Mouse (Mus musculus) CH12.LX (cell line): Measurements from ENCODE around the gene Il1r2. TPM values are rescaled to one million over a fixed set of nuclear protein-coding genes. Genes with fewer than 3 reads are reported as not detected.

Experiments
- DNase-seq: peaks from one replicate; pipeline ENCODE4 v3.0.0-alpha.2; 2013; ENCODE audit errors: extremely low read depth
- H3K27ac ChIP-seq: 2 replicates; pipeline ENCODE4 v1.5.1; 2012; ENCODE audit warnings: low read depth, mild to moderate bottlenecking, control low read depth, moderate library complexity; ENCODE audit not compliant: insufficient read depth
- H3K27me3 ChIP-seq: replicated peaks from 2 replicates; pipeline ENCODE3; 2012; ENCODE audit warnings: inconsistent platforms
- H3K36me3 ChIP-seq, 2 experiments: replicated peaks in 1 of 2; 2 replicates each; pipeline versions ENCODE3 to v1.6.1; 2012; ENCODE audit warnings: inconsistent platforms in 1 of 2, low read length in 1 of 2, mild to moderate bottlenecking in 1 of 2, mixed read lengths in 1 of 2, moderate library complexity in 1 of 2; ENCODE audit not compliant: control insufficient read depth in 1 of 2, insufficient read depth in 1 of 2
- H3K4me1 ChIP-seq, 2 experiments: 2 replicates each; pipeline ENCODE4 v1.6.1; 2012; ENCODE audit warnings: inconsistent platforms in 1 of 2, moderate library complexity in 1 of 2; ENCODE audit not compliant: insufficient read depth in 2 of 2, control insufficient read depth in 1 of 2
- H3K4me2 ChIP-seq: 2 replicates; pipeline ENCODE4 v1.6.1; 2012; ENCODE audit warnings: low read depth, mild to moderate bottlenecking, control low read depth; ENCODE audit not compliant: poor library complexity, insufficient read depth, severe bottlenecking
- H3K4me3 ChIP-seq, 3 experiments: fragments of 150-350 bp in 1 of 3; sonication (generic) in 1 of 3; replicated peaks in 1 of 3; 2 replicates each; pipeline versions ENCODE3 to v1.5.1; 2011 to 2012; ENCODE audit warnings: low read depth in 2 of 3, low read length in 2 of 3, mild to moderate bottlenecking in 2 of 3, moderate library complexity in 2 of 3, control low read depth in 1 of 3, improper control_type of control experiment in 1 of 3, inconsistent platforms in 1 of 3, mixed read lengths in 1 of 3; ENCODE audit not compliant: poor library complexity in 1 of 3
- H3K79me2 ChIP-seq: replicated peaks from 2 replicates; pipeline ENCODE4 v1.6.1; 2012; ENCODE audit warnings: mild to moderate bottlenecking, moderate library complexity; ENCODE audit not compliant: control insufficient read depth, poor library complexity, insufficient read depth, severe bottlenecking; ENCODE audit errors: extremely low read depth
- H3K9ac ChIP-seq: 2 replicates; pipeline ENCODE4 v1.6.1; 2012; ENCODE audit warnings: low read depth, mild to moderate bottlenecking, control low read depth, moderate library complexity; ENCODE audit not compliant: insufficient read depth
- H3K9me3 ChIP-seq: replicated peaks from 2 replicates; pipeline ENCODE3; 2012; ENCODE audit warnings: low read length, inconsistent platforms, mixed read lengths
- BHLHE40 ChIP-seq: IDR thresholded peaks from 2 replicates; pipeline ENCODE4 v1.6.1; 2011; ENCODE audit warnings: mild to moderate bottlenecking, low read depth, low read length, improper control_type of control experiment
- CHD1 ChIP-seq: IDR thresholded peaks from 2 replicates; pipeline ENCODE4 v1.6.1; 2012; ENCODE audit warnings: low read depth, low read length, improper control_type of control experiment, inconsistent platforms
- CTCF ChIP-seq, 2 experiments: IDR thresholded peaks in 1 of 2; conservative IDR thresholded peaks in 1 of 2; 2 replicates each; pipeline ENCODE4 v1.5.1; 2011 to 2012; ENCODE audit warnings: low read depth in 2 of 2, low read length in 2 of 2, improper control_type of control experiment in 1 of 2, inconsistent platforms in 1 of 2, mild to moderate bottlenecking in 1 of 2, moderate library complexity in 1 of 2
- E2F4 ChIP-seq: IDR thresholded peaks from 2 replicates; pipeline ENCODE4 v1.6.1; 2011; ENCODE audit warnings: low read depth, low read length, improper control_type of control experiment; ENCODE audit not compliant: insufficient replicate concordance
- ELF1 ChIP-seq: IDR thresholded peaks from 2 replicates; pipeline ENCODE4 v1.6.1; 2014; ENCODE audit warnings: low read depth, mild to moderate bottlenecking, inconsistent platforms, low read length, improper control_type of control experiment
- EP300 ChIP-seq: IDR thresholded peaks from 2 replicates; pipeline ENCODE4 v1.6.1; 2011; ENCODE audit warnings: low read length, improper control_type of control experiment
- ETS1 ChIP-seq: conservative IDR thresholded peaks from 2 replicates; pipeline ENCODE4 v1.6.1; 2012; ENCODE audit warnings: low read depth, mild to moderate bottlenecking, inconsistent platforms, low read length, improper control_type of control experiment, moderate library complexity
- GABPA ChIP-seq: IDR thresholded peaks from 2 replicates; pipeline ENCODE4 v1.6.1; 2012; ENCODE audit warnings: low read depth, low read length, improper control_type of control experiment, inconsistent platforms; ENCODE audit not compliant: insufficient replicate concordance
- JUN ChIP-seq: IDR thresholded peaks from 2 replicates; pipeline ENCODE4 v1.6.1; 2011; ENCODE audit warnings: low read depth, mild to moderate bottlenecking, low read length, improper control_type of control experiment, moderate library complexity; ENCODE audit not compliant: insufficient read depth
- JUND ChIP-seq: conservative IDR thresholded peaks from 2 replicates; pipeline ENCODE4 v1.6.1; 2011; ENCODE audit warnings: low read depth, low read length, improper control_type of control experiment
- MAX ChIP-seq: IDR thresholded peaks from 2 replicates; pipeline ENCODE4 v1.6.1; 2011; ENCODE audit warnings: low read length, improper control_type of control experiment
- MAZ ChIP-seq: IDR thresholded peaks from 2 replicates; pipeline ENCODE4 v1.6.1; 2012; ENCODE audit warnings: low read depth, mild to moderate bottlenecking, inconsistent platforms, low read length, improper control_type of control experiment, moderate library complexity
- MEF2A ChIP-seq: IDR thresholded peaks from 2 replicates; pipeline ENCODE4 v1.6.1; 2014; ENCODE audit warnings: low read depth, mild to moderate bottlenecking, inconsistent platforms, low read length, improper control_type of control experiment, borderline replicate concordance
- MXI1 ChIP-seq: IDR thresholded peaks from 2 replicates; pipeline ENCODE4 v1.6.1; 2011; ENCODE audit warnings: mild to moderate bottlenecking, low read depth, low read length, improper control_type of control experiment
- MYC ChIP-seq: IDR thresholded peaks from 2 replicates; pipeline ENCODE4 v1.6.1; 2011; ENCODE audit warnings: low read depth, mild to moderate bottlenecking, improper control_type of control experiment, low read length
- POLR2A ChIP-seq: IDR thresholded peaks from 2 replicates; pipeline ENCODE4 v1.6.1; 2011; ENCODE audit warnings: low read depth, mild to moderate bottlenecking, improper control_type of control experiment, low read length
- POLR2AphosphoS2 ChIP-seq: IDR thresholded peaks from 2 replicates; pipeline ENCODE4 v1.6.1; 2011; ENCODE audit warnings: low read depth, low read length, improper control_type of control experiment
- RAD21 ChIP-seq: IDR thresholded peaks from 2 replicates; pipeline ENCODE4 v1.6.1; 2011; ENCODE audit warnings: low read depth, mild to moderate bottlenecking, low read length, improper control_type of control experiment, moderate library complexity
- SIN3A ChIP-seq: IDR thresholded peaks from 2 replicates; pipeline ENCODE4 v1.6.1; 2012; ENCODE audit warnings: low read length, improper control_type of control experiment, inconsistent platforms
- SMC3 ChIP-seq: IDR thresholded peaks from 2 replicates; pipeline ENCODE4 v1.6.1; 2011; ENCODE audit warnings: low read depth, low read length, improper control_type of control experiment
- TCF12 ChIP-seq: IDR thresholded peaks from 2 replicates; pipeline ENCODE4 v1.6.1; 2014; ENCODE audit warnings: low read depth, mild to moderate bottlenecking, inconsistent platforms, low read length, improper control_type of control experiment
- UBTF ChIP-seq: IDR thresholded peaks from 2 replicates; pipeline ENCODE4 v1.6.1; 2012; ENCODE audit warnings: low read depth, mild to moderate bottlenecking, inconsistent platforms, low read length, improper control_type of control experiment, moderate library complexity
- USF2 ChIP-seq: conservative IDR thresholded peaks from 2 replicates; pipeline ENCODE4 v1.6.1; 2011; ENCODE audit warnings: low read depth, low read length, improper control_type of control experiment
- ZC3H11A ChIP-seq: IDR thresholded peaks from 2 replicates; pipeline ENCODE4 v1.6.1; 2012; ENCODE audit warnings: low read depth, mild to moderate bottlenecking, inconsistent platforms, low read length, improper control_type of control experiment
- ZKSCAN1 ChIP-seq: IDR thresholded peaks from 2 replicates; pipeline ENCODE4 v1.6.1; 2012; ENCODE audit warnings: low read depth, inconsistent platforms, low read length, improper control_type of control experiment, borderline replicate concordance
- dilution Hi-C: fragments of 300-500 bp; cut with MboI; formaldehyde crosslinking; loops from 2 replicates; pipeline ENCODE4 v1.14.3; 2020; ENCODE audit warnings: low sequenced_read_pairs; ENCODE audit not compliant: extremely low pct_unique_long_range_greater_than_20kb, extremely low pct_ligation_motif_present
- in situ Hi-C: fragments of 300-500 bp; cut with MboI; formaldehyde crosslinking; loops from 3 replicates; pipeline ENCODE4 v1.14.3; 2019; ENCODE audit warnings: low sequenced_read_pairs, low pct_ligation_motif_present, low pct_unique_long_range_greater_than_20kb, mixed read lengths
- polyA plus RNA-seq: library from polyadenylated mRNA; unstranded; fragments of >175 nt; gene quantifications from 2 replicates; pipeline ENCODE4 v1.2.1, GENCODE M21; 2012; ENCODE audit warnings: low read depth; ENCODE audit not compliant: insufficient read length
- total RNA-seq, 2 experiments: library from RNA; depleted of rRNA; stranded (reverse); fragments of 300-350 nt in 1 of 2; fragments of >200 nt in 1 of 2; gene quantifications; 2 replicates each; pipeline ENCODE4 v1.2.3; 2012 to 2014

Gene Il1r2
- total and polyA plus RNA-seq, 3 experiments: 0.13 to 2.2 (median 1.1) TPM

- H3K27me3 ChIP-seq: no peaks in the 10 kb centered on the region
- H3K4me2 ChIP-seq: peak overlapping the region; percentile 41
- H3K79me2 ChIP-seq: no peaks in the 10 kb centered on the region
- H3K9me3 ChIP-seq: peaks cover 2% of the 10 kb centered on the region
- no peak overlapping the region for H3K9ac ChIP-seq
- no peak overlapping the region for H3K4me3 ChIP-seq
- no peaks in the 10 kb centered on the region for H3K36me3 ChIP-seq
- in situ Hi-C loops: loop anchor here (25.0 kb wide), 1 partner anchor 431 kb away; no protein-coding TSS in a partner anchor
- peak; percentile 24 for DNase-seq
- TF ChIP-seq EP300 (0 out of 2 replicates have a peak, but pooled peaks have one; percentile 27), RAD21 (no peak), UBTF (no peak)
- TF ChIP-seq, all 38 proteins: peak for 1
- no peak overlapping the region for H3K27ac ChIP-seq
- H3K4me1 ChIP-seq: peaks cover 15 to 24% of the 10 kb centered on the region in 2 experiments
- dilution Hi-C loops: no loop called here
Measured at GRCm38 (mm10) chr1:40106306-40106705, 32.4 kb downstream of the Il1r2 start.

DNA sequence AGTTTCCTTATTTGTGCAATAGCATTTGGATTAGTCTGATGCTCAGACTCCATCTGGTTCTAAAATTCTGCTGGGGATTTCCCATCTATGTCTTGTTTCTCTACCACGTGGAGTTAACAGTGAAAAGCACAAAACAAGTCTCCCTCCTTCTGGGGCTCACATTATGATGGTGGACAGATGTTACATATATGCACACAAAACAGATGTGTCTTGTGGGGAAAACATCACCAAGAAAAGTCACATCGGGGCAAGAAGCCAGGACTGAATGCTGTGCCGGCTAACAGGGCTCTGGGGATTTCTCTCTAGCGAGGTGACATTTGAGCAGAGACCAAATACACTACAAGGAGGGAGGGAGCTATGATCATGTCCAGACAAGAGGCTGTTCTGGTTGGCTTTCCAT lies 32.8 kb downstream of the Il1r2 start:
- DNase-seq: peak; percentile 45
- Histone ChIP-seq H3K9me3 (peaks cover 2% of the 10 kb centered on the region), H3K27ac (no peak overlapping the region), H3K36me3 (no peaks in the 10 kb centered on the region), H3K27me3 (no peaks in the 10 kb centered on the region), H3K9ac (no peak overlapping the region), H3K4me2 (peak overlapping the region; percentile 41), H3K79me2 (no peaks in the 10 kb centered on the region), H3K4me1 (peaks cover 15 to 24% of the 10 kb centered on the region in 2 experiments), H3K4me3 (no peak overlapping the region)
- dilution Hi-C loops: no loop called here
- TF ChIP-seq MYC: peak; percentile 94
- no peak for TF ChIP-seq POLR2AphosphoS2
- TF ChIP-seq TCF12: no peak; the same call in 1 of the 2 replicates
- TF ChIP-seq MEF2A: no peak
- no peak for TF ChIP-seq UBTF
- no peak for TF ChIP-seq JUN
- TF ChIP-seq USF2: no peak
- no peak for TF ChIP-seq E2F4
- TF ChIP-seq JUND: no peak
- peak; percentile 94 for TF ChIP-seq MAX
- TF ChIP-seq EP300: 0 out of 2 replicates have a peak, but pooled peaks have one; percentile 4
- TF ChIP-seq GABPA: no peak
- peak; percentile 58; the same call in 1 of the 2 replicates for TF ChIP-seq SIN3A
- TF ChIP-seq POLR2A: no peak
- no peak for TF ChIP-seq ZKSCAN1
- no peak for TF ChIP-seq MAZ
- TF ChIP-seq SMC3: no peak
- TF ChIP-seq CTCF (conservative IDR thresholded peaks at IDR 0.05 in 1 of 2, IDR thresholded peaks at IDR 0.05 in 1 of 2; ENCODE audit: low read depth in 2 of 2, low read length in 2 of 2): no peak
- TF ChIP-seq ZC3H11A: no peak
- TF ChIP-seq ETS1: 0 out of 2 replicates have a peak, but pooled peaks have one; percentile 14
- 0 out of 2 replicates have a peak, but pooled peaks have one; percentile 22 for TF ChIP-seq BHLHE40
- peak; percentile 68; the same call in 1 of the 2 replicates for TF ChIP-seq MXI1
- no peak for TF ChIP-seq ELF1
- TF ChIP-seq CHD1: no peak
- in situ Hi-C loops: loop anchor here (25.0 kb wide), 1 partner anchor 431 kb away; no protein-coding TSS in a partner anchor
